Comparison of ENCODE assay signal across 30 mouse cellular contexts in the genomic region with DNA sequence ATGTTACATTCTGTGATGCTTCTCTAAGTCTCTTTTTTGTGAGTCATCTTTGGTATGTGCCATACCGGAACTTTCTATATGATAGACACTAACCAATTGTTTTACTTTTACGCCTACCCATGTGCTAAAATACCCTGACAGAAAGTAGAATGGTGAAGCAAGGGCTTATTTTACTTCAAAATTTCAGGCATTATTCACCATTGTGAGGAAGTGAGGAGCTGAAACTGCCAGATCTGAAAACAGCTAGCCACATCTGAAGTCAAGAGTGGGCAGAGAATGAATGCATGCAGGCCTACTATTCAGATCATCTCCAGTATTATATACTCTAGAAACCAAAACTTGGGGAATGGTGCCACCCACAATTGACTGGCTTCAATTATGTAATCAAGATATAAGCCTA.
DNase-seq lines count a peak whose midpoint lies in the region; ATAC-seq lines count a peak whose summit lies in the region.
"Had no signal": no experiment of that assay in that cellular context is flagged by ENCODE, and none has a peak within 500 bp of the region (broad histone marks: within the 10 kb centered on the region; RNA-seq: fewer than 3 reads in every experiment).

No protein-coding gene starts in this region.

- no peak overlapping the region for H3K27ac ChIP-seq in neural tube, embryonic 15.5 days (replicated peaks)
- H3K27ac ChIP-seq: embryonic facial prominence, embryonic 12.5 days; embryonic facial prominence, embryonic 15.5 days; heart, embryonic 15.5 days; hindbrain, embryonic 10.5 days; hindbrain, embryonic 13.5 days had no signal

- ATAC-seq in neural tube, embryonic 15.5 days (ENCODE audit: low FRiP score): no peak
- ATAC-seq: forebrain, embryonic 14.5 days; forebrain, postnatal 0 days; hindbrain, embryonic 16.5 days; Patski had no signal

- no peaks in the 10 kb centered on the region for H3K9me3 ChIP-seq in neural tube, embryonic 15.5 days (replicated peaks)
- H3K9me3 ChIP-seq: embryonic facial prominence, embryonic 12.5 days; embryonic facial prominence, embryonic 15.5 days; G1E; heart, embryonic 12.5 days; heart, embryonic 15.5 days; hindbrain, embryonic 10.5 days; hindbrain, embryonic 13.5 days had no signal

- no peak overlapping the region for H3K9ac ChIP-seq in neural tube, embryonic 15.5 days (replicated peaks)
- H3K9ac ChIP-seq: embryonic facial prominence, embryonic 12.5 days; embryonic facial prominence, embryonic 15.5 days; forebrain, postnatal 0 days; heart, embryonic 12.5 days; heart, embryonic 15.5 days; hindbrain, embryonic 13.5 days had no signal

- no peak overlapping the region for H3K4me3 ChIP-seq in neural tube, embryonic 15.5 days (replicated peaks)
- H3K4me3 ChIP-seq: embryonic facial prominence, embryonic 12.5 days; embryonic facial prominence, embryonic 15.5 days; heart, embryonic 12.5 days; heart, embryonic 15.5 days; hindbrain, embryonic 10.5 days; hindbrain, embryonic 13.5 days had no signal

- H3K36me3 ChIP-seq in neural tube, embryonic 15.5 days: no peaks in the 10 kb centered on the region
- H3K36me3 ChIP-seq: embryonic facial prominence, embryonic 12.5 days; embryonic facial prominence, embryonic 15.5 days; G1E; heart, embryonic 12.5 days; heart, embryonic 15.5 days; hindbrain, embryonic 10.5 days; hindbrain, embryonic 13.5 days had no signal

- no peak overlapping the region for H3K4me2 ChIP-seq in neural tube, embryonic 15.5 days
- H3K4me2 ChIP-seq: embryonic facial prominence, embryonic 12.5 days; embryonic facial prominence, embryonic 15.5 days; heart, embryonic 12.5 days; heart, embryonic 15.5 days; hindbrain, embryonic 13.5 days had no signal

- no peaks in the 10 kb centered on the region for H3K27me3 ChIP-seq in neural tube, embryonic 15.5 days (replicated peaks)
- H3K27me3 ChIP-seq: CH12.LX; embryonic facial prominence, embryonic 12.5 days; embryonic facial prominence, embryonic 15.5 days; heart, embryonic 12.5 days; heart, embryonic 15.5 days; hindbrain, embryonic 13.5 days; Patski had no signal

- no peaks in the 10 kb centered on the region for H3K4me1 ChIP-seq in neural tube, embryonic 15.5 days
- H3K4me1 ChIP-seq: embryonic facial prominence, embryonic 12.5 days; embryonic facial prominence, embryonic 15.5 days; heart, embryonic 12.5 days; heart, embryonic 15.5 days; hindbrain, embryonic 10.5 days; hindbrain, embryonic 13.5 days had no signal

- intact Hi-C loops in left cerebral cortex, postnatal 4 days (cut with DNase I): no loop called here

- WGBS in neural tube, embryonic 15.5 days: 95% methylated on average over 2 of the region's 2 CpGs

- DNase-seq in frontal cortex, postnatal 36 days (ENCODE audit: low spot score in 2 of 2): peak; percentile 2 to 27
- no peak for DNase-seq in frontal cortex, postnatal 25 days (ENCODE audit: low spot score in 2 of 2)
- peak; percentile 4 to 12 for DNase-seq in left cerebral cortex, adult 9 months (ENCODE audit: low spot score in 2 of 2)
- no peak for DNase-seq in left cerebral cortex, postnatal 4 days
- DNase-seq in right cerebral cortex, postnatal 36 days (ENCODE audit: low spot score in 2 of 2): peak; percentile 7 to 11
- no peak for DNase-seq in right cerebral cortex, postnatal 4 days
- DNase-seq: adrenal gland, postnatal 10 days; adrenal gland, postnatal 36 days; B cell, adult 2 months; cerebellum, adult 11 months; cerebellum, adult 2 months; cerebellum, adult 9-11 months; cerebellum, postnatal 25 days; forebrain, postnatal 0 days; gastrocnemius, postnatal 25 days; heart, adult 18-20 months; heart, postnatal 10 days; heart, postnatal 36 days had no signal

Comparison
In these comparisons a context has a peak if more than half of its experiments do, and no peak if none do; other contexts are left out.
1. DNase-seq: peak in frontal cortex, postnatal 36 days (2 of 2), left cerebral cortex, adult 9 months (2 of 2) and right cerebral cortex, postnatal 36 days (2 of 2); none in frontal cortex, postnatal 25 days (0 of 2), left cerebral cortex, postnatal 4 days (single experiment) and right cerebral cortex, postnatal 4 days (single experiment).